Mouse (Mus musculus): ENCODE data around the gene A530064D06Rik.
"Not testable (repeated sequence)": the region's sequence is repeated elsewhere in the genome, so short reads cannot be mapped to it uniquely, and the experiment has no call there.

A530064D06Rik gene

DNA sequence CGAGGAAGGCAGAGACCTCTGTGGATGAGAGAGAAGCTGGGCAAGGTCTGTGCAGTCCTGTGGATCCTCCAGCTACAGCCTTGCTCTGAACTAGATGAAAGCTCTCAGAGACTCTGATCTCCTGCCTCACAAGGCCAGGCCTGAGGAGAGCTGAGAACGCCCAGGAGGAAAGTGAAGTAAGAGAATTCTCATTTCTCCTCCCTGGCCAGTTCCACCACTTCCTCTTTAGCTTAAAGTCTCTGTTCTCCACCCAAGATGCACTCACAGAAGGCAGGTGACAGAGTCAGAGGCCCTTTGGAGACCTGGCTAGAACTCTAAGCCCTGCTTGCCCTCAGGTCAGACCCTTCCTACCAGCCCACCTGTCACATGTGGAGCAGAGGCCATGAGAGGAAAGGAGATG is at the start of gene A530064D06Rik:
Gene A530064D06Rik (minus strand): TSS at position 173 of the 400 bp plus-strand sequence.
- not testable (repeated sequence) for DNase-seq

DNA sequence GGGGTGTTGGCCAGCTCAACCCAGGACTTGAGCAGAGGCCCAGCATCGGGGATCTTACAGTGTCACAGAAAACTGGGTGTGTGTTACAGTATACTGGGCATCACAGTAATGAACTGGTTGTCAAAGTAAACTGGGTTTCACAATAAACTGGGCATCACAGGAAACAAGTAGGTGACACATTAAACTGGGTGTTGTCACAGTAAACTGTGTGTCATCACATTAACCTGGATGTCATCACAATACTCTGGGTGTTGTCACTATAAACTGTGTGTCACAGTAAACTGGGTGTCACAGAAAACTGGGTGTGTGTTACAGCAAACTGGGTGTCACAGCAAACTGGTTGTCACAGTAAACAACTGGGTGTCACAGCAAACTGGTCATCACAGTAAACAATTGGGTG is 48.4 kb upstream of the A530064D06Rik start:
- DNase-seq: no peak

DNA sequence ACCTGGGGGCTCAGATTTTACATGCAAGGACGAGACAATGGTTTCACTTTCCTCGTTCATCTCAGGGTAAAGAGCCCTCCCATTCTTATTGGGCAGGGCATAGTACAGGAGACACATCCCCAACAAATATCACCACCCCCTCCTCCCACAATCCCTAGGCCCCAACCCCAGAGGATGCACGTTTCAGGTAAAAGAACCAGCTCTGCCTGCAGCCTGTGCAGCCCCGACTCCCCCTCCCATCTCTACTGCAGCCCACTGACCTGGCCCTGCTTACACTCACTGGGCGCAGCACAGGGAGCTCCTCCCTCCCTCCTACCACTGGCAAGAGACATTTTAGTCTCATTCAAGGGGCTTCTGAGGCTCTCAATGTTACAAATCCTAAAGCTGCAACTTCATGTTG is 46.4 kb upstream of the A530064D06Rik start:
- DNase-seq: no peak

DNA sequence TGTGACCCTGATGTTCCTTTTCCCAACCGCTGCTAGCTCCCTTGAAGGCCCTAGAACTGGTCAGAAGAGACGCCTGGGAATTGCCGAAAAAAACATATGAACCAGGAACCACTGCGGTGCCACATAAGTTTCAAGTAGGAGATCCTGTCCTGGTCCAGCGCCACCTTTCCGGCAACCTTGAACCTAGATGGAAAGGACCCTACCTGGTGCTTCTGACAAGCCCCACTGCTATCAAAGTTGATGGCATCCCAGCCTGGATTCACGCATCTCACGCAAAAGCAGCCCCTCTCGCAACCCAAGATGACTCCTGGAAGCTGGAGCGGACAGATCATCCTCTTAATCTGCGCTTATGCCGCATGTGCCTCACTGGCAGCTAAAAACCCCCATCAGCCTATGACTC is 45.5 kb upstream of the A530064D06Rik start:
- DNase-seq: no peak

DNA sequence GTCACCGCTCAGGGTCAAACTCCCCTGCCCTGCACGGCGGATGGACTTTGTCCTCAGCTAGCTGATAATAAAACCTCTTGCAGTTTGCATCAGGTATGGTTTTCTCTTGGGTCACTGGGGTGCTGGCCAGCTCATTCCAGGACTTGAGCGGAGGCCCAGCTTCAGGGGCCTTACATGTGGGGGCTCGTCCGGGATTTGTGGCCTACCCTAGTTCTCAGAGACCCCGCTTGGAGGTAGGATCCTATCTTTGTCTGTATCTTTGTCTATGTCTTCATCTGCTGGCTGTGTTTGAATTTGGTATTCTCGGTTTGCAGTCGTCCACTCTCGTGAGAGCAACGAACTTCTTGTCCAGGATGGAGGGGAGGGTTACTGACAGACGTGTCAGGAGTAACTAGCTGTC is 36.0 kb upstream of the A530064D06Rik start:
- no peak for DNase-seq

DNA sequence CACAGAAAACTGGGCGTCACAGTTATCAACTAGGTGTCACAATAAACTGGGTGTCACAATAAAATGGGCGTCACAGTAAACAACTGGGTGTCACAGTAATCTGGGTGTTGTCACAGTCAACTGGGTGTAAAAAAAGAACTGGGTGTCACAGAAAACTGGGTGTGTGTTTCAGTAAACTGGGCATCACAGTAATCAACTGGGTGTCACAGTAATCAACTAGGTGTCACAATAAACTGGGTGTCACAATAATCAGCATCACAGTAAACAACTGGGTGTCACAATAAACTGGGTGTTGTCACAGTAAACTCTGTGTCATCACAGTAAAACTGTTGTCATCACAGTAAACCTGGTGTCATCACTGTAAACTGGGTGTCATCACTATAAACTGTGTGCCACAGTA is 25.3 kb upstream of the A530064D06Rik start:
- no peak for DNase-seq

GRCm38 (mm10) chr17:48185252-48185651 is 18.2 kb upstream of the A530064D06Rik start:
- no peak for DNase-seq

DNA sequence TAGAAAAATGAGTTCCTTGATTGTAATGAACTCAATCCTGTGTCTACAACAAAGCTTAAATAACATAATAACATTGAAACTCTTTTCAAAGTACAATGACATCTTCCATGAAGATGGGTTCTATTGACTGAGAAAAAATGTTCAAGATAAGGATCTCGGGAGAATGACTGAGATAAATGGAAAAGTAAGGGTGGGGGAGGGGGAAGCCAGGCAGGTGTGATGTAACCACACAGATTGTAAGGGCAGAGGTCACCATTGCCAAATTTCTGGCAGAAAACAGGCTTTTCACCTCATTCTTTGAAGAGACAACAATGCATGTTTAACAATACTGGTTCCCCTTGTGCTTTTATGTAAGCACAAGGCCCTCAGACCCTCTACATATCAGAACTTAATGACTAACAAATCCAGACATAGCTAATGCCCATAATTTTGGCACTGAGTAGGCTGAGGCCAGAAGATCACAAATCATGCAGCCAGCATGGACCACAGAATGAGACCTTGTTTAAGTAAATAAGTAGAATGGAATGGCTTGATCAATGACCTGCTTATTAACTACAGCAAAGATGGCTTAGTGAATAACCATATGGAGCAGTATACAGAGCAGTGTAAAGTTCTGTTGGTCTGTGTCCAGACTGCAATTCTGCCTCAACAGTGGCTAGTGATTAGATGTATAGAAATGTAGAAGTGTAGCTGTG is 9.5 kb downstream of the A530064D06Rik start:
- no peak for DNase-seq

- DNase-seq: no peak
Measured at GRCm38 (mm10) chr17:48146120-48146519, 21.0 kb downstream of the A530064D06Rik start, which contains the start of gene 9830107B12Rik. Gene 9830107B12Rik (minus strand): TSS chr17:48146268.

- DNase-seq: no peak
Measured at GRCm38 (mm10) chr17:48132810-48133209, 34.3 kb downstream of the A530064D06Rik start.

DNA sequence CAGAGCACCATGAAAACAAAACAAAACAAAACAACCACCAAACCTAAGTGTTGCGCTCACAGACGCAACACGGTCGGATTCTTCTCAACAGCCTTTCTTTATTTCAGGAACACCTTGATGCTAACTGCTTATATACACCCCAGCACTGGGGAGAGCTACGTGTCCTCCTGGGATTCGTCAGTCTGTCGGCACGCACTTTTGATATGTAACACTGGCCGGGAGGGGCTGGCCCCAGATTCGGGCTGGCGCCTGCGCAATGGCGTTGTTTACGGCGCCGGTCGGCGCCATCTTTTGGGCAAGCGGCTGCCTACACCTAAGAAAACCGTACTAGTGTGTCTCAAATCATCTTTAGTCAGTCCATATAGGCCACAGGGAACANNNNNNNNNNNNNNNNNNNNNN is 46.6 kb downstream of the A530064D06Rik start:
- DNase-seq: no peak

- peak; percentile 76 for DNase-seq
Measured at GRCm38 (mm10) chr17:48119656-48120055, 47.4 kb downstream of the A530064D06Rik start.

- no peak for DNase-seq
Measured at GRCm38 (mm10) chr17:48118570-48118969, 48.5 kb downstream of the A530064D06Rik start.

GRCm38 (mm10) chr17:48110547-48111287 is 56.4 kb downstream of the A530064D06Rik start:
- peak; percentile 40 for DNase-seq

GRCm38 (mm10) chr17:48108520-48108919 is 58.6 kb downstream of the A530064D06Rik start:
- no peak for DNase-seq

GRCm38 (mm10) chr17:48107862-48108261 is 59.2 kb downstream of the A530064D06Rik start:
- DNase-seq: no peak

- DNase-seq: no peak
Measured at GRCm38 (mm10) chr17:48107333-48107732, 59.7 kb downstream of the A530064D06Rik start.

GRCm38 (mm10) chr17:48100441-48101417 is 66.3 kb downstream of the A530064D06Rik start:
- DNase-seq: peak; percentile 90

GRCm38 (mm10) chr17:48099312-48099711 is 67.8 kb downstream of the A530064D06Rik start:
- DNase-seq: no peak
